Mouse (Mus musculus) embryo, embryonic 11.5 days (tissue): Measurements from ENCODE around the gene Celf1.
"Not testable (repeated sequence)": the region's sequence is repeated elsewhere in the genome, so short reads cannot be mapped to it uniquely, and the experiment has no call there.

Experiments
- DNase-seq: peaks from one replicate; pipeline ENCODE4 v3.0.0-alpha.2; 2012; ENCODE audit warnings: low read depth, low spot score

Celf1 gene

DNA sequence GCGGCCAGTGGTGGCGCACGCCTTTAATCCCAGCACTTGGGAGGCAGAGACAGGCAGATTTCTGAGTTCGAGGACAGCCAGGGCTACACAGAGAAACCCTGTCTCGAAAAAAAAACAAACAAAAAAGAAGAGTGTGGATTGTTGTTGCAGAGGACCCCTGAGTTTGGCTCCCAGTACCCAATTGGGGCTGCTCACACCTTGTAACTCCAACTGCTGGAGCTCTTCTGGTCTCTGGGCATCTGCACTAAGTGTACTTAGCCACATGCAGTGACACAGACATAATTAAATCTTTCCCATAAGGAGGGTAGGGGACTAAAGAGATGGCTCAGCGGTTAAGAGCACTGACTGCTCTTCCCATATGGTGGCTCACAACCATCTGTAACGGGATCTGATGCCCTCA, 82.1 kb downstream of the Celf1 start:
- DNase-seq: not testable (repeated sequence)

DNA sequence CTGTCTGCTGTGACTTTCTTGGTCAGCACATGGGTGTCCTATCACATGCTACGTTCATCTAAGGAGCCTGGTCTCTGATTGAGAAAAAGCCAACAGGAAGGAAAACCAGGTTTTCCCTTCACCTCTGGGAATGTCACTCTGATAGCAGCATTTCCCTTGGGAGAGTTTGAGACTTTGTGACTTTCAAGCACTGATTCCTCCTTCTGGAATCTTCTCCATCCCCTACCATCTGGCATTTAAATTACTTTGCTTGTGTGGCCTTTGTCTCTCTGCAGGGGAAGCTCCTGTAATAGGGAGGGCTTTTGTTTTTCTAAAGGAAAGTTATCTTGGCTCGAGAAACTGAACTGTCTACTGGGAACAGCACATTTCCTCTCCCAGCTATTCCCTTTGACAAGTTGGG, 82.9 kb downstream of the Celf1 start:
- DNase-seq: no peak

DNA sequence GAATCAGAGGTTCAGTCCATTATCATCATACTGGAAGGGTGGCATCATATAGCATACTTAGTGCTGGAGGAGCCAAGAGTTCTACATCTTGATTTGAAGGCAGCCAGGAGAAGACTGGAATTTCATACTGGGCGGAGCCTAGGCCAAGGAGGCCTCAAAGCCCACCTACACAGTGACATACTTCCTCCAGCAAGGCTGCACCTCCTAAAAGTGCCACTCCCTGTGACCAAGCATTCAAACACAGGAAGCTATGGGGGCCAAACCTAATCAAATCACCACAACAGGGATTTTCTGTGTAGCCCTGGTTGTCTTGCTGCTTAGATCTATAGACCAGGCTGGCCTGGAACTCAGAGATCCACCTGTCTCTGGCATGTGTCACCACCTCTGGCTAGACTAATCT, 83.8 kb downstream of the Celf1 start:
- DNase-seq: no peak

DNA sequence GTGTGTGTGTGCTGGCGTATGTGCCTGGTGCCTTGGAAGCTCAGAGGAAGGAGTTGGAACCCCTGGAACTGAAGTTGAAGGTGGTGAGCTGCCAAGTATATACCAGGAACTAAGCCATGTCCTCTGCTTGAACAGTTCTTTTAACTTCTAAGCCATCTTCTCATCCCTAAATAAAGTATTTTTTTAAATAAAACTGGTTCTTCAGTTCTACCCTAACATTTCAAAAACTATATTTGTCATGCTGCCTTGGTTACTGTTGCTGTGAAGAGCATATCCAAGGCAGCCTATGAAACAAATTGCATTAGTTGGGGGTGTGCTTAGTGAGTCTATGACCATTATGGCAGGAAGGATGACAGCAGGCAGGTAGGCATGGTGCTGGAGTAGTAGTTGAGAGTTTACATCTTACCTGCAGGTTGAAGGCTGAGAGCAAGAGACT, 84.9 kb downstream of the Celf1 start:
- no peak for DNase-seq

DNA sequence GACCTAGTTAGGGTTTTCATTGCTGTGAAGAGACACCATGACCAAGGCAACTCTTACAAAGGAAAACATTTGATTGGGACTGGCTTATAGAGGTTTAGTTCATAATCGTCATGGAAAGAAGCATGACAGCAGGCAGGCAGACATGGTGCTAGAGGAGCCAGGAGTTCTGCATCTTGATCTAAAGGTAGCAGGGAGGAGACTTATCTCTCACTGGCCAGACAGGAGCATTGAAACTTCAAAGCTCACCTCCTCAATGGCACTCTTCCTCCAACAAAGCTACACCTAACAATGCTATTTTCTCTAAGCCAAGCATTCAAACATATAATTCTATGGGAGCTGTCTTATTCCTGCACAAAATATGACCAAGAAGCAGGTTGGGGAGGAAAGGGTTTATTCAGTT, 86.3 kb downstream of the Celf1 start:
- DNase-seq: no peak

DNA sequence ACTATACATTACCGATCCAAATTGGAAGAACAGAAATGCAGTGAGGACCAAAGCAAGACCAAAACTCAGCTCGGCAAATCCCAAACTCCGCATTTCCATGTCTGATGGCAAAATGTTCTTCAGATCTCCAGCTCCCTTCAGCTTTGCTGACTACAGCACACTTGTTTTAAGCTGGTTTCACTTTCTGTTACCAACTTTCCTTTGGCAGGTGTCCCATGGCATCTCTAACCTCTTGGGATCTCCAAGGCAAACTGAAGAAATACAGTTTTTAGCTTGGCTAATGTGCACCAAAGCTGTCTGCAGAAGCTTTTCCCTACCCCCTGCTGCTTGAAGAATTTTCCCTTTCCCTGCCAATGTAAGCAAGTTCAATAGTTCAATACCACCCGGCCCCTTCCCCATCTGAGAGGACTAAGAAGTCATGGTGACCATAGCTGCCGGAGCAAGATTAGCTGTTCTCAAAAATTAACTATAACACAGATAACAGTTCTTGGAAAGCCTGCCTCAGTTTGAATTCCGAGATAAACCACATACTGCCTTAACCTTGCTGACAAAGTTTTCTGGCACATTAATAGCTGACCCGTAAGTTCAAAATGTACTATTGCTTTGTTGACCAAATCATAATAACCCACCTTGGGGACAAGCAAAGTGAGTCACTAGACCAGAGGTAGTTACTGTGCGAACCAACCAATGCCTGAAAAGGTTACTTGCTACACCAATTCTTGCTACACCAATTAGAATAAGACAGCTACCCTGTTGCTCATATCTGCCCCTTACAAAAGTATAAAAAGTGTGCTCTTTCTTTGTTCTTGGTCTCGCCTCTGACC, 87.4 kb downstream of the Celf1 start:
- no peak for DNase-seq

DNA sequence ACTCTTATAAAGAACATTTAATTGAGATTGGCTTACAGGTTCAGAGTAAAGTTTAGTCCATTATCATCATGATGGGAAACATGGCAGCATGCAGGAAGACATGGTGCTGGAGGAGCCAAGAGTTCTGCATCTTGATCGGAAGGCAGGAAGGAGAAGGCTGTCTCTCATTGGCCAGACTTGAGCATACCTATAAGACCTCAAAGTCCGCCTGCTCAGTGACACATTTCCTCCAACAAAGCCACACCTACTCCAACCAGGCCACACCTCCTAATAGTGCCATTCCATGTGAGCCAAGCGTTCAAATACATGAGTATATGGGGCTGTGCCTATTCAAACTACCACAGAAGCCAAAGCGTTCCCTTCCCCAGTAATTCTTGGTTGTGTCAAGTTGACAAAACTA, 91.0 kb downstream of the Celf1 start:
- no peak for DNase-seq

DNA sequence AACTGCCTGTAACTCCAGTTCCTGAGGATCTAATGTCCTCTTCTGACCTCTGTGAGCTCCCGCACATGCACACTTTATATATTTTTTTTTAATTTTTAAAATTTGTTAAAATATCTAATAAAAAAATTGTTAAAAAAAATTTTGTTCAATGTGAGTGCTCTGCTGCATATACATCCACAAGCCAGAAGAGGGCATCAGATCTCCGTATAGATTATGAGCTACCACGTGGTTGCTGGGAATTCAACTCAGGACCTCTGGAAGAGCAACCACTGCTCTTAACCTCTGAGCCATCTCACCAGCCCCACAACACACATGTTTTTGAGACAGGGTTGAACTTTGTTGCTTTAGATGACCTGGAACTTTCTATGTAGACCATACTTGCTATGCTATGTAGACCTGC, 92.8 kb downstream of the Celf1 start:
- DNase-seq: no peak

DNA sequence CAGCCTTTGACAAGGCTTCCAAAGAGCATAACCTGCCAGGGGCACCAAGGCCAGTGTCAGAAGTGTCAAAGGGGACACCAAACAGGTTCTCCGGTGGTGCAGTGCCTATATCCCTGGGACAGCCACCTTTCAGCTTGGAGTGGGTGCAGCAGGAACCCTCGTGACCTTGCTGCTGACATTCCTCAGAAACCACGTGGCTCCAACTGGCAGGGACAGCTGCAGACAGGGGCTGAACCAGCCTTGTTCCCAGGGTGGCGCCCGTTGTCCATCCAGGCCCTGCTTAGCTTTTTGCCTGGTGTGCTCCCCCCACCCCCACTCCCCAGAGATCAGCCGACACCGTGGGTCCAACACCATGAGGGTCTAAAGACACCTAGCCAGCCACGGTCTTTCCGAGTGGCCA, 95.2 kb downstream of the Celf1 start, which contains the start of gene Rapsn:
TSS of gene Rapsn (plus strand) at position 236 of the 400 bp plus-strand sequence.
- no peak for DNase-seq

DNA sequence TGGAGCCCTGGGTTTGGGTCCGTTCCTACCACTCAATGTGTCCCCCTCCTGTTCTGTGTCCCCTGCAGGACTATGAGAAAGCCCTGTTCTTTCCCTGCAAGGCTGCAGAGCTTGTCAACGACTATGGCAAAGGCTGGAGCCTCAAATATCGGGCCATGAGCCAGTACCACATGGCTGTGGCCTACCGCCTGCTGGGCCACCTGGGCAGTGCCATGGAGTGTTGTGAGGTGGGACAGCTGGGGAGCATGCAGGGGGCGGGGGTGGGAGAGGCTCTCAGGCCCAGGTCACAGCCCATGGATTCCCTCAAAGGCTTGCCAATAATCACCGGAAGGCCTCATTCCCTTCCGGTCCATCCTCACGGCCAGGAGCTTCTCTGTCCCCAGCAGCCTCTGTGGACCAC, 101.6 kb downstream of the Celf1 start:
- no peak for DNase-seq

DNA sequence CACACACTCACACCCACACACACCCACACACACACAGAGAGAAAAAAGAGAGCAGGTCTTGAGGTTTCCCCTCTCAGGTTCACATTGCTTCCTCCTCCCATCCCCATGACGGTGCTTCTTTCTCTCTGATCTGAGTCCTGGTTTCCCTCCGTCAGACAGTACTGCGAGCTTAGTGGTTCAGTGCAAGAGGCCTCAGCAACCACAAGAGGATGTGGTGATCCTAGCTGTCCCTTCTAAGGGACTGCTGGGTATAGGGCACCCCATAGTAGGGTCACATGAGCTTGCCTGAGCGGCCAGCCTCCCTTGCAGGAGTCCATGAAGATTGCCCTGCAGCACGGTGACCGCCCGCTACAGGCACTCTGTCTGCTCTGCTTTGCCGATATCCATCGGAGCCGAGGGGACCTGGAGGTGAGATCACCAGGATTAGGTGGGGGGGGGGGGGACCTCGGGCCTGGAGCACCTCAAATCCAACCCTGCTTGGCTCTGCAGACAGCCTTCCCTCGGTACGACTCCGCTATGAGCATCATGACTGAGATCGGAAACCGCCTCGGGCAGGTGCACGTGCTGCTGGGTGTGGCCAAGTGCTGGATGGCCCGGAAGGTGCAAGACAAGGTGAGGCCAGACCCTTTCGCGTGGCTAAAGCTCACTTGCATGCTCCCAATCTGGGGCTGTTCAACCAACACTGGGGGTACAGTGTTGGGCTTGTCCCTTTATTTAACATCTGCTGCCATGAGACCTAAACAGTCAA, 102.6 kb downstream of the Celf1 start:
- DNase-seq: no peak

DNA sequence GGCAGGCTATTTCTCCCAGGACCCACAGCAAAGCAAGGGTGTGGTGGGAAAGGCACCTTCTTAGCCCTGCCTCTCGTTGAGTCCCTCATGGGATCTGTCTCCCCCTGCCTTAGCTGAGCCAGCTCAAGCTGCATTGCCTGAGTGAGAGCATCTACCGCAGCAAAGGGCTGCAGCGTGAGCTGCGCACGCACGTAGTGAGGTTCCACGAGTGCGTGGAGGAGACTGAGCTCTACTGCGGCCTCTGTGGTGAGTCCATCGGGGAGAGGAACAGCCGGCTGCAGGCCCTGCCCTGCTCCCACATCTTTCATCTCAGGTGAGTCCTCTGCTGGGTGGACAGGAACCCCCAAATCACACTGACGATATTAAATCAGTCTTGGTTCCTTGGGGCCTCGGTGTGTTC, 104.5 kb downstream of the Celf1 start:
- DNase-seq: no peak

DNA sequence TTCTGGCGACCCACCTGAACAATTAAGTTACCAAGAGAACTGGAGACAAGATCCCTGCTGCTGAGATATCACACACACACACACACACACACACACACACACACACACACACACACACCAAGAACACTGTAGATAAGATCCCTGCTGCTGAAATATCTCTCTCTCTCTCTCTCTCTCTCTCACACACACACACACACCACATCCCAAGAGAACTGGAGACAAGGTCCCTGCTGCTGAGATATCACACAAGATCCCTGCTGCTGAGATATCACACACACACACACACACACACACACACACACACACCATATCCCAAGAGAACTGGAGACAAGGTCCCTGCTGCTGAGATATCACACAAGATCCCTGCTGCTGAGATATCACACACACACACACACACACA, 105.6 kb downstream of the Celf1 start:
- not testable (repeated sequence) for DNase-seq

DNA sequence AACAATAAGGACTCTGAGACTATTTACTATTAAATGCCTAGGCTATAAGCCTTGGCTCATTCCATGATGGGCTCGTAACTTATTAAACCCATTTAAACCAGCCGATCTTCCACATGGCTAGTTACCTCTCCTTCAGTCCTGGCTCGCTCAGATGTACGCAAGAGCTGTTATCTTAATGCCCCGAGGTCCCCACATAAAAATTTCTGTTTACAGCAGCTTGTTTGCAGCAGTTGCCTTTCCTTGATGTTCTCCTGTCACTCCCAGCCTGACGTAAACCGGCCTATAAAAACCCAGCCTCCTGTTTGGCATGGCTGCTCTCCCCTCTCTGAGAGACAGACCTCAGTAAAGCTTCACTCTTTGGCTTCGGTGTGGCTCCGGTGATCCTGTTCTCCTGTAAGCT, 107.2 kb downstream of the Celf1 start:
- DNase-seq: no peak

DNA sequence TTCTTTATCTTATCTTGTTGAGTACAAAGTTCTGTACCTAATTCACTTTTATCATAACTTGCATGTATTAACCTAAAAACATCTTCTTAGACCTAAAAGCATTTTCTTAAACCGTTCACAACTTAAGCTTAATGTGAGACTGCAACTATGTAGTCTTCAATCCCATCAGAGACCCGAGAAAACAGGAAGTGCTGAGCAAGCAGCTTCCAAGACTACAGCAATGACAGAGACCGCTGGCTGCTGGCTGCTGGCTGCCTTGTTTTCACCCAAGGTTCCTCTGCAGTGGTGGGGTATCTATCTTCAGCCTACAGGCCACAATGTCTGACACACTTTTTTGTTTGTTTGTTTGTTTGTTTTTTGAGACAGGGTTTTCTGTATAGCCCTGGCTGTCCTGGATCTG, 111.7 kb downstream of the Celf1 start:
- no peak for DNase-seq

DNA sequence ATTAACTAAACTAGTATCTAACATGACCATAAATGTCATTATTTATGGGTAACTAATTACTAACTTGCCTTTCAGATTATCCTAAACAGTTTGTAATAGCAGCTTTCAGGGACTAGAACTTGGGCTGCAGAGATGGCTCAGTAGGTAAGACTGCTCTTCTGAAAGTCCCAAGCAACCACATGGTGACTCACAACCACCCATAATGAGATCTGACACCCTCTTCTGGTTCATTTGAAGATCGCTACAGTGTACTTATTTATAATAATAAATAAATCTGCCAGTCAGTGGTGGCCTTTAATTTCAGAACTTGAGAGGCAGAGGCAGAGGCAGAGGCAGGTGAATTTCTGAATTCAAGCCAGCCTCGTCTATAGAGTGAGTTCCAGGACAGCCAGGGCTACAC, 112.6 kb downstream of the Celf1 start:
- DNase-seq: no peak

DNA sequence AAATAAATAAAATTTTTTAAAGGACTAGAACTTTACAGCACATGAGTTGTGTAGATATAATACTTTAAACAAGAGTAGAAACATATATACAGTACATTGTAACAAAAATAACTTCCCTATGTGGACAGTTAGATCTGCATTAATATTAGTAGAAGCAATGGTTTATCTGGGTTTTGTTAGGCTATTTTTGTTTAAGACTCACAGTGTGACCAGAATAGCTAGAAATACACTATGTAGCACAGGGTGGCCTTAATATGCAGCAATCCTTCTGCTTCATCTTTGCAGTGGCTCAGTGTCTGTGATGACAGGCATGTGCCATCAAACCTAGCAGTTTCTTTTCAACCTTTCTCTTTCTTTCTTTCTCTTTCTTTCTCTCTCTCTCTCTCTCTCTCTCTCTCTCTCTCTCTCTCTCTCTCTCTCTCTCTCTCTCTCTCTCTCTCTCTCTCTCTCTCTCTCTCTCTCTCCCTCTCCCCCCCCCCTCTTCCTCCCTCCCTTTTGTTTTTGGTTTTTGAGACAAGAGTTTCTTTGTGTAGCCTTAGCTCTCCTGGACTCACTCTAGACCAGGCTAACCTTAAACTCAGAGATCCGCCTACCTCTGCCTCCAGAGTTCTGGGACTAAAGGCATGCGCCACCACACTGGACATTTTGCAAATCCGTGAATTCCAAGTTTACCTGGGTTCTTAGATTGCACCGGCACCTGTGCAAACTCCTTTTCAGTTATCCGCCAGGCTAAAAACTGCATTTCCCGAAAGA, 113.2 kb downstream of the Celf1 start:
- no peak for DNase-seq

DNA sequence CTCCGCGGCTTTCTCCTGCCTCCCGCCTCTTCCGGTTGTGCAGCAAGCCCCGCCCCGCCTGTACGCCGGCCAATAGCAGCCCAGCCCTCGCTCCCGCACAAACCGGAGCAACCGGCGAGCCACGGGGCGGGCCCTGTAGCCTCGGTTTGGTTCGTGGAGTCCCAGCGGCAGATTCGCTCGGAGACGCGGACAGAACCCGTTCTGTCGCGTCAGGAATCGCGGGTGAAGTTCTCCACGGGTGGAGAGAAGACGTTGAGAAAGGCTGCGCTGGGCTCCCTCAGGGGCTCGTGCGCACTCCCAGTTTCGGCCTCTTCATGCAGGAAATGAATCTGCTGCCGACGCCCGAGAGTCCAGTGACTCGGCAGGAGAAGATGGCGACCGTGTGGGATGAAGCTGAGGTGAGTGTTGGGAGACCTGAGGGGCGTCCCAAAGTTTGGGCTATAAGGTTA, 113.8 kb downstream of the Celf1 start, which contains the start of gene Psmc3:
TSS of gene Psmc3 (plus strand) at position 76 of the 449 bp plus-strand sequence.
- DNase-seq: peak; percentile 81

DNA sequence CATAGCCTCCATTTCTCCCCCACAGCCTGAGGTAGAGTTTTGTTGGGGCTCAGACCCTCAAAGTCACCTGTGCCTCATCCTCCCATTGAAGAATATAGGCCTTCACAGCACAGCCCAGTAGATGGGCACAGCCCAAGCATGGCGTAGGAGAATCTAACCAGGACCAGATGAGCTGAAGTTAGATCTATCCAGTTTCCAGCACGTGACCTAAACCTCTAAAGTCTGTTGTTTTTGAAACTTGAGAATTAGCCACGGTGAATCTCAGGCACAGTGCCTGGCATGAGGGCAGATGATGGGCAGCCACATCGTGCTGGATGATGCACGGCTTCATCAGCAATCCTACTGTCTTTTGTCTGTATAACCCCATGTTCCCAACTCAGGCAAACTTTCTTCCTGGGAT, 118.3 kb downstream of the Celf1 start:
- DNase-seq: no peak

DNA sequence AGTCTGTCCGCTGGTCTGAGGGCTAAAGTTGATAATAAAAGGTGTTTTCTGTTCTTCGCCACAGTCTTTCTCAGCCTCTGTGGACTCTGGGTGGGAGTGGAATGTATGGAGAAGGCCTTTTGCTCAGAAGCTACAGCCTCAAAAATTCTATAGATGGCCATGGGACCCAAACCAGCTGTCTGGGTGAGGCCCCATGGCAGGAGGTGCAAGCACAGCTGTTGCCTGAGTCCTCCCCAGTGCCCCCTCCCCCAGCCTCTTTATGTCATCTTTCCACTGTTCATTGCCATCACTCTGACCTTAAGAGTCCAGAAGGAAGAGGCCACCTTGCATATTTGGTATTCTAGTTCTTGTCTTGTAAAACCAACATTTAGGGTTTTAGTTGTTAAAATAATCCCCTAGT, 119.2 kb downstream of the Celf1 start:
- no peak for DNase-seq

DNA sequence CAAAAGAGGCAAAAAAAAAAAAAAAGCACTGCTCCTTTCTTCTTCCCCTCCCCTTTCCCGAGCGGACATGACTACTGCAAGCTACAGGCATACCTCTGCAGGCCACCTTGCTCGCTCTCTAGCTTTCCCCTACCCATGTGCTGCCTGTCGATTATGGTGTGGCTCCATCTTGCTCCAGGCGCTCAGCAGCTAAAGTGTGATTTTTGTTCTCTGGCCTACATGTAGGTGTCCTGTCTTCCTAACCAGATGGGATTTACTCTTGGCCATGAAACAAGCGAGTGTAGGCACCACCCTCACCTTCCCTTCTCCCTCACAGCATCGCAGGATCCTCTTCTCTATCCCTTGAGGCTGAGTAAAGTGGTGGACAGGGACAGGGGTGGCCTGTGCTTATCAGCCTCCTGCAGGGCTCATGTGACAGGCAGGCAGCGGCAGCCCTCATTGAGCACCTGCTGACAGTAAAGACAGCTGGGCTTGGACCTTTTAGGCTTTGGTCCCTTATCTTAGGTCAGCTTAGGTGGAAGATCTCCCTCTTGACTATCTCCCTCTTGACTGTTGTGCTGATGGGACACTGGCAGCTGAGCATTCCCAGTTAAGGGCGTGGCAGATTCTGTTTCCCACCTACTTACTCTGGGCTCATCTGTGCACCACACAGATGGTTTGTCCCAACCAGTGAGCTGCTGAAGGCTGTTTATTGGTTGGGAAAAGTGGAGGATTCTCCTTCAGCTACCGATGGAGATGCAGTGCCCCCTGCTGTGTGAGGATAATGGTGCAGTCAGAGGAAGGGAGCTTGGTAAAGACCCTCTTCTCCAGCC, 120.6 kb downstream of the Celf1 start:
- no peak for DNase-seq
